Mouse (Mus musculus) frontal cortex, postnatal 10 days (tissue): ENCODE data around the gene Hmga1.

Experiments
- DNase-seq, 2 experiments: peaks; one replicate each; pipeline ENCODE4 v3.0.0; 2022; ENCODE audit warnings: low spot score in 2 of 2, mixed read lengths in 1 of 2

The Hmga1 gene

DNA sequence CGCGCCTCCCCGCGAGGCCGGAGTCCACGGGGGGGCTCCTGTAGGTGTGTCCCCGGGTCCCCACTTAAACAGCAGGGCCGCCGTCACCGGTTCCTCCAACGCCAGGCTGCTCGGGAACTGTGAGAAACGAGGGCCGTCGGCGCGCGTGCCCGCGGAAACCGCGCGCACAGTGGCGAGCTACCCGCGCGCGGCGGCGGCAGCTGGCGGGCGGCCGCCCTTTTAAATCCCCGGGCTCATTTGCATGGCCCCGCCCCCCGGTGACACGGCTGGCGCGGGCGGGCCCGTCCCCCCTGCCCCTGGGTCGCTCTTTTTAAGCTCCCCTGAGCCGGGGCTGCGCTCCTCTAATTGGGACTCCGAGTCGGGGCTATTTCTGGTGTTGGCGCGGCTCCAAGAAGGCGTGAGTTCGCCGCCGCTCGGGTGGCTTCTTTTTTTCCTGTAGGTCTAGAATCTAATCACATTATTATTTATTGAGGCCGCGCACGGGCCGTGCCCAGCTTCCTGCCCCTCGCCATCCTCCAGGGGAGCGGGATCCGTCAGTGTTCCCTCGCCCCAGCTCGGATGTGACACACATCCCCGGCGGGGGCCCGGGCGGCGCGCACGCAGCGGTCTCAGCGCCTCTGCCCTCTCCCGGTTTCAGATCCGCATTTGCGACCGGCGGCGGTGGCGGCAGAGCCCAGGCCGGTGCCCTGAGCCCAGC lies at the start of gene Hmga1:
Hmga1 (plus strand) TSS at position 183 of the 697 bp plus-strand sequence.
- DNase-seq = peak; percentile 76 to 82

DNA sequence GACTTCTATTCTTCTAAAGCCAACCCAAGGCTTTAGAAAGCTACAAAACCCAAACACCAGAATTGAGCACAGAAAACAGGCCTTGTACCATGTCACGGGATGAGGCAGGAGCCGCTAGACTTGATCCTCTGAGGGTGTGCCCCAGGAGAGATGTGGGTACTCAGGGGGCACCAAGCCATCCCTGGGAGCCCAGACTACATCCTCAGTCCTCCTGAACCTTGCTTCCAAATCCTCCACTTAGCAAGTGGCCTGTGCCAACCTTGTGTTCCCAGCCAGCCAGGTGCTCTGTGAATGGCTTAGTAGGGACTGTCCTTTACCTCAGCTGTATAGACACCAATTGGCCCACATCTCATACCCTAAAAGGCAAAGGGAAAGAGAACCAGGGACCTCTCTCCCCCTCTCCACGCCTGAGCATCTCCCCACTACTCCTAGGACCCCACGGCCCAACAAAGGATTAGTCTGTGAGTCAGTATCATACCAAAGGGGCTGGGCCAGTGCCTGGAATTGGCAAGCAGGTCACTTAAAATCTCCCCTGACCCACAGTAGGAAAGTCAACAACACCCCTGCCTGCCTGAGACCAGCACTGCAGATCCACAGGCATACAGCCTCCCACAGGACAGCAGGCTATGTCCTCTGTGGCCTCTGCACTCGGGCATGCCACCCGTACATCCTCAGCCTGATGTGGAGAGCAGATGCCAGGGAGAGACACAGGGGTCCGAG lies 49.3 kb upstream of the Hmga1 start:
- no peak for DNase-seq

DNA sequence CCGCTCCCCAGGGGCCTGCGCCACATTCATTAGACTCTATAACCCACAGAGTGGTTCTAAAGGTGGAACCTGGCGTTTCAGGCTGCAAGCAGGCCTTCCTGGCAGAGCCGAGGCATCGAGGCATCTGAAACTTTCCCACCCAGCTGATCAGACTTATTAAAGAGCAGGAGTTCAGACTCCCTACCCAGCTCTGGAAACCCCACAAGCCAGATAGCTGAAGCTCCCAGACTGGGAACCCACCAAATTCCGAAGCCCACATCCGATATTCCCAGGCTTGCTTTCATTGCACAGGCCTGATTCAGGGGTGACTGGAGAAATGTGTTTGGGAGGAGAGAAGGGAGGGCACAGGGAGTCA lies 48.7 kb upstream of the Hmga1 start:
- DNase-seq = no peak

DNA sequence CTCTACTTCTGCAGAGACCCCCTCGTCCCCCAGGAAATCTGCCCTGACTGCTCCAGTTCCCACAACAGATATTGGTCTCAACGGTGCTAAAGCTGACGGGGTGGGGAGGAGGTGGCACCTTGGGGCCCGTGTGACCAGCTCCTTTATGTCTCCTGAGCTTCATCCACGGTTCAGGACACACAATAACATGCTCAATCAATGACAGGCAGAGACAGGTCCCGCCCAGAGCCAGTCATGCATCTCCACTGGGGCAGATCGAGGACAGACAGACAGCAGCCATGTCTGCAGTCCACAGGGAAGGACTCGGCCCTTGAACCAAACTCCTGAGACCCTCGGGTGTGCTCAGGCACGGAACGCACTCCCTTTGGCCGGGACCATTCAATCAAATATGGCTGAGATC lies 48.3 kb upstream of the Hmga1 start:
- DNase-seq = no peak

DNA sequence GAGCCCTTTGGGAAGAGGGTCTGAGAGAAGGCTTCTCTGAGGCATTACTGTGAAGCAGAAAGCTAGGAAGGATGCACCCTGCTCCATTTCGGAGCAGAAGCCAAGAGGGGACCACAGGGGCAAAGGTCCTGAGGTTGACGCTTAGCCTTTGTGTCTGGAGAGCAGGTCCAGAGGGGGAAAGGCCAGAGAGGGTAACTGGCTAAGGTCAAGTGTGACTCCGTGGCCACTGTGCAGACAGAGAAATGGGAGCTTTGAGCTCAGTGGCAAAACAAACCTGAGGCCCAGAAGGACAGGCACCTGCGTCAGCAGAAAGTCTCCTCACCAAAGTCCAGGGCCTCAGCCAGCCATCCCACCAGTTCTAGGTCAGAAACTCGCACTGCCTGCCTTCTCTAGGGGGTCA lies 47.8 kb upstream of the Hmga1 start:
- DNase-seq = no peak

DNA sequence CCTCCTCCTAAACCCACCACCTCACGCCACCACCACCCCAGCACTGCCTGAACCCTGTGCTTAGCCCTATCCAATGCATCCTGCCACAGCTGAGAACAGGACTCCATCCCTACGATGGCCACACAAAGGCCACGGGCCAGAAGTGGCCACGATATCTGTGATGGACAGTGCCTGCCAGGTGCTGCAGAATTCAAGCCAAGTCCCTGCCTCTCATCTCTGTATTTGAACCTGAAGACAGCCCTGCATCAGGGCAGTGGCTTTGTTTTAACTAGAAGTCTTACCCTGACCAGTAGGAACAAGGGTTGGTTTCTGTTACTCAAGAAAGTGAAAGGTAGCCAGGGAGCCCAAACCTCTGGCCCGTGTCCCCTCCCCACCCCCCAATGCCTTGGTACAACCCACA lies 47.2 kb upstream of the Hmga1 start:
- no peak for DNase-seq

DNA sequence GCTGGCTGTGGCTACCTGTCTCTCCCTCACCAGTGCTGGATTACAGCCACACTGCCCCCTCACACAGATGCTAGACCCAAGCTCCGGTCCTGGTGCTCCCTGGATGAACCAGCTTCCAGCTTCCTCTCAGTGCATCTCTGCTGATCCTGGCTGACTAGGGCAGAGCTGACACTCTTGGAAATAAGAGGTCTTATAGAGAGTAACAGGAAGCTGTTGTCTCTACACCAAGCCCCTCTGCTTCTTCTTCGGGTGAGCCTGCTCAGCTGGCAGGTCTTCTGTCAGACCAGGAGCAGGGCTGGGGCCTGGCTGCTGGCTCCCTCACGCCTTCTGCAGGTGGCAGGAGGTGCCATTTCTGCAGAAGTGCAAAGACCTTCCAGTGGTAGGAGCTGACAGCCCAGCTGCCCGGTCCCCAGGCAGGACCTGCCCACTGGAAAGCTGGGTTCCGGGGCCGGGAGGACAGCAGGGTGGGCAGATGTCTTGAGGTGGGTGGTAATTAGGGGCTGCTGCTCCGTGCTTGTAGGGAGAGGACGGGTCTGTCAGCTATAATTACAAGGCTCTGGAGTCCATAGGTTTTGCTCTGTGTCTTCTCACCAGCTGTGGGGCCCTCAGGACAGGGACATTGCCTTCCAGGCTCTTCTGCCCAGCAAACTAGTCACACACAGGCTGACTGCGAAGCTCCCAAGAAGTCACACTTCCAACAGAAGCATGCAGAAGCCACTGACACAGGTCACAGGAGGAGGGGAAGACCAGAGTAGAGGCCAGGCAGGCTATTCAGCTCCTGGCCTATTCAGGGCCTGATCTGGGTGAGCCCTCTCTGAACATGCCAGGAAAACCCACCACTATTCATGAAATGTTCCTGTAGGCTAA lies 45.8 kb upstream of the Hmga1 start:
- no peak for DNase-seq

DNA sequence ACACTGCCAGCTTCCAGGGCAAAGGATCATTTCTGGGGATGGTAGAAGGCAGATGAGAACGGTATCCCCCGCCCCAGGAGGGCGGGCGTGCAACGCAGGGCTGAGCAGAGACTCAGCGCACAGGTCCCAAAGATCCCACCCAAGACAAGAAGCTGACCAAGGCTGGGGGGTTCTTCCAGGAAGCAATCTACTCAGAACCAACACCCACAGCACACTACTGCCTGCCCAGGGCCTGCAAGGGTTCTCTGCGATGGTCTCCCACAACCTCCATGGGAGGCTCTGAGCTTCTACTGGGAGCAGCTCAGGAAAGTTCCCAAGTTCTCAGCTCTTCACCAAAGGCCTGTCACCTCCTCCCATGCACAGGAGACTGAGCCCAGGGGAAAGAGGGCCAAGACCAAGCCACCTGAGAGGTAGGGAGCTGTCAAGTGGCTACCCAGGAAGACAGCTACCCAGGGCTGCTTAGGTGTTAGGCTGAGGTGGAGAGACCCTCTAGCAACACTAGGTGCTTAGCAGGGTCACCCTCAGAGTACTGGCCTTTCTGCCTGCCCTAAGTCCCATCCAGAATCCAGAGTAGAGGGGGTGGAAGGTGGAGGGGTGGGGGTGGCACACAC lies 45.1 kb upstream of the Hmga1 start:
- no peak for DNase-seq

DNA sequence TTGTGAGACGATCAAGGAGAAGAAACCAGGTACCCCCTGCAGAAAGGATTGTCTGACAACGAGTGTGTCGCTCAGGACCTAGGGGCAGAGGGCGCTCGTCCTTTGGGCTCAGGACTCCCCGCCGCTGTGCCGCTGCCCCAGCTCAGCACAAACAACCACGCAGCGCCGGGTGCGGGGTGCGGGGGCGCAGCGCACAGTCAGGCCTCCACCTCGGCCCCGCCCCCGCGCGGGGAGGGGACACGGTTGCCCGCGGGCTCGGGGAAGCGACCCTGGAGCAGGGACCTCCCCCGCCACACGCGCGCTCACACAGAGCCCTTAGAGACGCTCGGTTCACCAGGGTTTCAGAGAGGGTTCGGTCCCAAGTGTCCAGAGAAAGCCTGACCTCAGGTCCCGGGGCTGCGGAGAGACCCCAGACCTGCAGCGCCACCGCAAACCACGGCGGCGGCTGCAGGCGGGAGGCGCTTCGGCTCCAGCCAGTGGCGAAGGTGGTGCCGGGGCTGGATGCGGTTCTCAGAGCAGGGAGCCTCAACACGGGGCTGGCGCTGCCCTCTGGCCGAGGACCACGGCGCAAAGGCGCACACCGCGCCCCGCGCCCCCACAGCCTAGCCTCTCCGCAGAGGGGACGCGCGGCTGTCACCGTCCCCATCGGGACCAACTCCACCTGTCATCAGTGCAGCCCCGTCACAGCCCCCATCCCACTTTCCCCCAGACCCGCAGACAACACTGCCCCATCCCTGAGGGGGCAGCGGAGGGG lies 44.3 kb upstream of the Hmga1 start:
- DNase-seq = no peak

DNA sequence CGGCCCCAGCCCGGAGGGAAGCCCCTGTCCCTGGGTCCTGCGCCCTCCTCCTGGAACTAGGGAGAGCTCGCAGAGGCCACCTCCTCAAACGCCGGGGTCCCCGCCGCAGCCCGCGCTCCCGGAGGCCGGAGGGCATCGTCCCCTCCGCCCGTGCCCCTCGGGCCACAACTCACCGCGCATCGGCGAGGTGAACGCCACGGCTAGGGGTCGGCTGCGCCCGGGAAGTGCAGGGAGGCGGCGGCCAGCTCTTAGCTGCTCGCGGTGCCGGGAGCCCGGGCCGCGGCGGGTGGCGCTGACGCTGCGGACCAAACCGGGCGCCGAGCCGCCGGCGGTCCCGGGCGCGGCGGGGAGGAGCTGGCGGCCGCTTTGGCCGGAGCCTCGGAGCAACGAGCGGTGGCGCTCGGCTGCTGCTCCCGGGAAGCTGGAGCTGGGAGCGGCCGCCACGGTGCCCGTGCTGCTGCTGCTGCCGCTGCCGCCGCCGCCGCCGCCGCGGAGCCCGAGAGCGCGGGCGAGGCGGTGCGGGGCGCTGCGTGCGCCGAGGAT lies 43.6 kb upstream of the Hmga1 start:
- DNase-seq = no peak

DNA sequence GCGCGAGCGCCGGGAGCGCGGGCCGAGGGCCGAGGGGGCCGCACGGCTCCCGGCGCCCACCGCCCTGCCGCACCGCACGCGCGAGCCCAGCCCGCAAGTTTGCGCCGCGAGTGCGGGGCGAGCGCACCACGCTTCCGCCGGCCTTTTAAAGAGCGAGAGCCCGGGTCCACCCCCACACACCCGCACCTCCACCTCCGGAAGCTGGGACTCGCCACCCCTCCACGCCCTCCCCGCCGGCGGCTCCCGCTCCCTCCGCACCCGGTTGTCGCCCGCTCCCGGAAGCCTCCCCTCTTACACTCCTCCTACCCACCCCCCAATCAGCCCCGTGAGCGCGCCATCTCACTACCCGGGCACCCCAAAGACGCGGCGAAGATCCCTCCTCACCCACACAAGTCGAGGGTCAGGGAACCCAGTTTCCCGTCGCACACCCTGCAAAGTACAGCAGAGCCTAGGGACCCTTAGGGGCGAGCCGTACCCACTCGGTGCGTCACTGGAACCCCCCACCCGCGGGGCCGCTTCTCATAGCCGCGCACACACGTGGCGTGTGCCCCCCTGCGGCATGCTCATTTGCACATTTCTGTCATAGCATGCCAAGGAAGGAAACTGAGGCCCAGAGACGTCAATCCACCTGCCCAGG lies 42.9 kb upstream of the Hmga1 start:
- no peak for DNase-seq

DNA sequence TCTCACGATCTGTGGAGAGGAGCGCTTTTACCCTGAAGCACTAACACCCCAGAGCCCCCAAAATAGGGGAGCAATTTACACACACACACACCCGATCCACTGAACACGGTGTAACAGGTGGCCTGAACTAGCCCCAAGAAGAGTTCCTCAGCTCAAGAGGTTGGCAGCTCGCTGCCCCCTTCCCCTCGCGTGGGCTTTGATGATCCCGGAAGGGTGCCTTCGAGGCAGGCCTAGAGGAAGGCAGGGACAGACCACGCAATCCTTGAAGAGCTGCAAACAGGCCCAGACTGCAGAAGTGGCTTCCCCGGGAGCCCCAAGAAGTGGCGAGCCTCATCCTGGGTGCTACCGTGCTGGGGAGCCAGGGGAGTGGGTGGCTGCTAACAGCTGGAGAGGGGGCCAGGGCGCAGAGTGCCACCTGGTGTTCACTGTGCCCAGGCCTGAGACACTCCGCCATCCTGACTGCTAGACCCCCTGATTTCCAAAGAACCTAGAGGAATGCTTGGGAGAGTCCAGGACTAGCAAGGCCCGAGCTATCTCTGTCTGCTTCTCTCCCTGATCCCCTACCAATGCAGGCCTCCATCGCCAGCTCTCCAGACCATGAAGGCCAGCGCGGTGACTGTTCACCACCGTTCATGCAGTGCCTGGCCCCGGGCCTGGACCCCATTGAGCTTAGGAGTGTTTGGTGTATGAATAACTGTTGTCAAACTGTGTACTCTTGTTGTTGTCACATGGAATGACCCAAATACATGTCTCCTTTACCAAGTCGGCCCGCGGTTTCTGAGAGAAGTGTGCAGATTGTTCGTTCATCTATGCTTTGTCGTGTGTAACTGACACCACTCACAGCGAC lies 42.2 kb upstream of the Hmga1 start:
- DNase-seq = no peak

DNA sequence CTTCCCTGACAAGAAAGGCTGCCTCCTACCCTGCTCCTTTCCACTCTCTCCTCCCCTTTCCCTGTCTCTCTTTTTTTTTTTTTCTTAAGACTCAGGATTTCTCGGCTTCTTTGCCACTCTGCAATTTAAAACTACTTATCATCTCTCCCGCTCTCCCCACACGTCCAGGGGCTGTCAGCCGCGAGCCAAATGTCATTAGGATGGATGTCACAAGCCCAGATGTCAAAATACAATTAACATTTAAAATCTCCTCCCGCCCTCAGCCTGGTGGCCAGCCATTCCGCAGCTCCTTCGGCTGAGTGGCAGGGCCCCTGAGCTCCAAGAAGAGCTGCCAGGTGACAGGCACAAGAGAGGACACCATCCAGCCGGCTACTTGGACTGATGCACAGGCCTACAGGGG lies 38.0 kb upstream of the Hmga1 start:
- no peak for DNase-seq

DNA sequence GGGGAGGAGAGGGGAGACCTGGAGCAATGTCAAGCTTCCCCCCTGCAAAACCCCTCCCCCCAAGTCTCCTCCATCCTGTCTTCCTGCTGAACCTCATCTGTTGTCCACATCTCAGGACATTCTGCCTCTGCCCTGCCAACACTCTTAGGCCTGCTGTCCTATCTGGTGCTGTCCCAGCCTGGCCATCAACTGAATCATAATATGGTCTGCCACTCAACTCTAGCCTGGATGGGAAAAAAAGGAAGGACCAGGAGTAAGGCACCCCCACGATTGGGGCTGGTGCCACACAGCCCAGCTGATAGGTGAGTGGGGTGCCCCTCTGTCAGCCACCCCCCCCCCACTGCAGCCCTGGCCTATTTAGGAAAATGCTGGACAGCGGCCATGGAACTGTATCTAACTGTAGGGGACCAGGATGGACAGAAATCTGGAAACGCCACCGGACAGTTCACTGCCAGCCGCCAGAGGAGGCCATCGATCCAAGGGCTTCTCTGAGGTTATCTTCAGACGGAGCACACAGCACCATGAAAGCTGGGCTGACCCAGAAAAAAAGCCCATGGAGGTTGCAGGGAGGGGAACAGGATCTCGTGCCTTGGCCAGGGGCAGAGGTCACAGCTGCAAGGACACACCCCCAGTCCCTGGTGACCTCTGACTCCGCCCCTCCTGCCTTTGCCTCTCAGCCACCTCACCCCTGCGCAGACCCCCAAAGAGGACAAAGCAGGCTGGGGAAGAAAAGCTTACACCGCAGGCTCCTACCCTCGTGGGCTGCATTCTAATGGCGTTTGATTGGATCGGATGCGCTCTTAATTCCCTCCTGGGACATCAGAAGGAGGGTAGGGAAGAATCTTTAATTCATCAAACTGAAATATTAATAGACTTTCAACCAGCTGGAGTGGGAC lies 37.3 kb upstream of the Hmga1 start:
- DNase-seq = no peak

DNA sequence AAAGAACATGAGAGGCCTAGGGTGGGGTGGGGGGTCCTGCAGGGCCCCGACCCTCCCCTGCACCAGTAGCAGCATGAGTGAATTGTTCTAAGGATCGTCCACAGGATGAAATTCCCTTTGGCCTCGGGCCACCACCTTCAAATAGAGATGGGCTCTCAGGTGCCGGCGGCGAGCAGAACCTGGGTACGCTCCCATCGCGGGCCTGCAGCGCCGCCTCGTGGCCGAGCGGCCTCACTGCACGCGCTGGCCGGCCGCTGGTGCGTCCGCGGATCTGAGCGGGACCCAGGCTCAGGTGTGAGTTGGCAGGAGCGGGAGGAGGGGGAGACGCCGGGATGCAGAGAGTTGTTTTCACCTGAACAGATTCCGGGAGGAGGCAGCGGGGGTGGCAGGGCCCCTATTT lies 35.7 kb upstream of the Hmga1 start:
- DNase-seq = peak in 1 of 2 experiments; percentile 46

DNA sequence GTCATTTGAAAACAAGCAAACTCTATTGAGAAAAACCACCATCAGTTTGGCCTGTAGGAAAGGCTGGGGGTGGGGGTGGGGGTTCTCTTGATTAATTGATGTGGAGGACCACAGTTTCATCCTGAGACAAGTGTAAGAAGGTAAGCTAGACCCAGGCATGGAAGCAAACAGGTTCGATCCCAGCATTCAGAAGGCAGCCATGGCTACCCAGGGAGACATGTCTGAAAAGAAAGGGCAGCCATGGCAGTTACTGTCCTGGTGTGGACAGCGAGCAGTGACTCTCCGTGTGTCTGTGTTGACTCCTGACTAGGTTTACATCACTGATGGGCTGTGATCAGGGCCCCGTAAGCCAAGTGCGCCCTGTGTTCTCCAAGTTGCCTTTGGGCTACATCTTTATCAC lies 35.0 kb upstream of the Hmga1 start, which contains the start of gene Grm4:
Grm4 (minus strand) TSS at position 101 of the 400 bp plus-strand sequence.
- no peak for DNase-seq

DNA sequence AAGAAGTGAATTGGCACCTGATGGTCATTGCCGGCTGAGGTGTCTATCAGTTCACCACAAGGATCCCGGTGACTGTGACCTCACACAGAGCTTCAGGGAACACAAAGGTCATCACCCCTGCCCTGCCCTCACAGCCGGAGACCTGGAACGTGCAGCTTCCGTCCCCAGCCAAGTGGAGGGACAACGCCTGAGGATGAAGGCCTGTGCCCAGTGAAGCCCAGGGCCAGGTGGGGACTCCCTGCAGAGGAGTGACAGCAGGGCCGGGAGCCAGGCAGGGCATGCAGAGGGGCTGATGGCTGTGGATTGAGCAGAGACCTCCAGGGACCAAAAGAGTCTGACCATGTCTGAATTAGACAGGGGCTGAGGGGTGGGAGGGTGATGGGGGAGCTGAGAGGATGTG lies 33.2 kb upstream of the Hmga1 start:
- DNase-seq = no peak

DNA sequence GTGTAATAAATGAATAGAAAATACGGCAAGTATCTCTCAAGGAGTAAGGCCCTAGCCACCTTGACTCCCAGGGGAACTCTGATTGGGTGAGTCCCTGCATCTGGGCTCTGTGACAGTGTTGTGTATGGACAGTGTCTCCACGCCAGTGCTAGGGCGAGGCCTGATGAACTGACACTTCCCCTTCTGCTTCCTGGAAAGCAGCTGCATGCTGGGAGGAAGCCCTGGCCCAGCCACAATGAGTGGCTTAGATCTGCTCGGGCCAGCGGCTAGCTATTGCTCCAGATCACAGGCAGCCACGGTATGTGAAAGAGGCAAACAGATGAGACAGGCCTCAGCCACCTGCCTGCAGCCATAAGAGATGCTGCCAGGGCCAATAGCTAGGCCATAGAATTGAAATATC lies 29.1 kb upstream of the Hmga1 start:
- no peak for DNase-seq

DNA sequence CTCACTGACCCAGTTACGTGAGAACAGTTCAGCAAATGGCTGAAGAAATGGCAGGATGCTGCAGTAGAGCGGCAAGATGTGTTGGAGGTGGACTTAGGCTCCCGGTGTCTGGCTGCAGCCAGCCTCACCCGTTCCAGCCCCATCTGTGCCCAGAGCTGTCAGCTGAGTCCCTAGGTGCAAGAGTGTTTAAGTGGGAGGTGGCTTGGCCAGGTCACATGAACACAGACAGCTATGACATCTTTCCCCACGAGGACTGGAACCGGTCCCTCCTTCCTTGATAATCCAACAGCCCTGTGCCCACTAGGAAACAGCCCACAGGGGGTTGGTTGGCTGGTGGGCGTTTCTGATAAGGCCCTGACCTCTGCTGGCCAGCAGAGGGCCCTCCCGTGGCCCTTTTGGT lies 28.3 kb upstream of the Hmga1 start:
- DNase-seq = no peak
